Mouse (Mus musculus): Measurements from ENCODE around the gene Rgs14.
A peak's percentile ranks its signal among the peaks of the same experiment; 100 is the strongest.

The Rgs14 gene

GRCm38 (mm10) chr13:55346745-55347144 is 22.8 kb upstream of the Rgs14 start:
- no peak for DNase-seq (ENCODE audit: low spot score)

DNA sequence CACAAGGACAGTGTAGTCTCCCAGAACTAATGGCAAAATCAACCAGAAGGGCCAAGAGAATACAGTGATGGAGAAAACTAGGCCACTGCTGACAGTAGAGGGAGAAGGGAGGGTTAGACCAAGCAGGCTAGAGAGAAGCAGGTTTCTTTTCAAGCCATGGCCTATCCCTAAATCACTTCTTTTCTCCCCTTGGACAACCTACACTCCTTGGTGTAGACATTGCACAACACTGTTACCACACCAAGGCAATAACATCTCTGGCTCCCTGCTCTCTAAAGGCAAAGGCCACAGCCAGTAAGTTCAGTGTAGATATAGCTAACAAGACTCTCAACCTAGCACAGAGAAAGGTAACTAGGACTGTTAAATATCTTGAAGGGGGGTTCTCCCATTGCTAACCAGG is 8.4 kb upstream of the Rgs14 start:
- no peak for DNase-seq (ENCODE audit: low spot score)

GRCm38 (mm10) chr13:55361974-55362452 is 7.5 kb upstream of the Rgs14 start:
- DNase-seq (ENCODE audit: low spot score): no peak

GRCm38 (mm10) chr13:55362453-55363060 is 7.0 kb upstream of the Rgs14 start, which contains the start of gene Lman2:
TSS of gene Lman2 (minus strand) at chr13:55362783.
- DNase-seq (ENCODE audit: low spot score): peak; percentile 99

DNA sequence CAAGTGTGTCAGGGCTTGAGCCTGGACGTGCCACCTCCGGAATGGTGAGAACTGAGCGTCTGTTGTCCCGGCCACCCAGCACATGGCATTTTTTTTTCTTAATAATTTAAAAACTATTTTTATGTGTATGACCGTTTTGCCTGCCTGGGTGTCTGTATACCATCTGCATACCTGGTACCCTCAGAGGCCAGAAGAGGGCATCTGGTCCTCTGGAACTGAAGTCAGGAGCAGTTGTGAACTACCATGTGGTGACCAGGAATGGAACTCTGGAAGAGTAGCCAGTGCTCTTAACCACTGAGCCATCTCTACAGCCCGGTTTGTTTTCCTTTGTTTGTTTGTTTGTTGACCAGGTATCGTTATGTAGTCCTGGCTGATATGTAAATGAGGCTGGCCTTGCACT is 1.1 kb upstream of the Rgs14 start:
- no peak for DNase-seq (ENCODE audit: low spot score)

DNA sequence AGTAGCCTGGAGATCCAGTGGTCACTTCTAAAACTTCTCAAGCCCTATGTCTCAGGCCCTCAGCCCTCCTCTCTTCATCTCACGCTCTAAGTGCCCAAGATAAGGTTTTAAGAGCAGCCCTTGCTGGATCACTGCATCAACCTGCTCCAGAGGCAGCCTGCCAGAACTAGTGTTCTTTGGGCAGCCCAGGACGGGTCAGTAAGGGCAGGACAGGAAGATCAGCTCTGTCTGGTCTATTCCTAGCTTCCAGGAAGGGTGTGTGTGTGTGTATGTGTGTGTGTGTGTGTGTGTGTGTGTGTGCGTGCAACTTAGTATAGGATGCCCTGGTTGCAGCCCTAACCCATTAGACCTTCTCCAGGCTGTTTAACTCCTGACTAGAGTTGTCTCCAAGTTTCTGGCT is 702 bp downstream of the Rgs14 start:
- no peak for DNase-seq (ENCODE audit: low spot score)

DNA sequence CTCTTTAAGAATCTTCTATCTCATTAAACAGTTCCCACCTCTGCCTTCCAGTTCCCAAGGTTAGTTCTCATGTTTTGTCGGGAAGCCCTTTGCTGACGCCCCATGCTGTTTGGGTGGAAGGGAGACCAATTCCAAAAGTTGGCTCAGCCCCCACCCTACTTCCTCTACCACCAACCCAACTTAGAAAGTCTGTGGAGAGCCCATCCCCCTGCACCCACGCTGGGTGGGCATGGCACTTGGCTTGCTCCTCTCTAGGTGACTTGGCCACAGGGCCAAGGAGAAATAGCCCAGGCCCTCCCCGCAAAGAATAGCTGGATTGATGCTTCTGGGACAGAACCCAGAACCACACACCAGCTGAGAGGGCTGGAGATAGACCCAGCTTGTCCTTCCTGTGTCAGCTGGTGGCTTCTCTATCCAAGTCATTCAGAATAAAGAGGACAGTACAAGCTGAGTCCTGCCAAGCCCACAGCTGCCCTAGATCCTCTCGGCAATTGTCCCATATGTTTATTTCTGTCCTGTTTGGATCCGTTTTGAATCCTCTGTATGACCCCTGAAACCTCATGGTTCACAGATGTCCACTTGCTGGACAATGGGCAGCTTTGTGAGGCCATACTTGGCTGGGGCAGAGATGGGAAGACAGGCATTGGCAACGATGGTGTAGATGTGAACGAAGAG is 1.6 kb downstream of the Rgs14 start:
- DNase-seq (ENCODE audit: low spot score): no peak

DNA sequence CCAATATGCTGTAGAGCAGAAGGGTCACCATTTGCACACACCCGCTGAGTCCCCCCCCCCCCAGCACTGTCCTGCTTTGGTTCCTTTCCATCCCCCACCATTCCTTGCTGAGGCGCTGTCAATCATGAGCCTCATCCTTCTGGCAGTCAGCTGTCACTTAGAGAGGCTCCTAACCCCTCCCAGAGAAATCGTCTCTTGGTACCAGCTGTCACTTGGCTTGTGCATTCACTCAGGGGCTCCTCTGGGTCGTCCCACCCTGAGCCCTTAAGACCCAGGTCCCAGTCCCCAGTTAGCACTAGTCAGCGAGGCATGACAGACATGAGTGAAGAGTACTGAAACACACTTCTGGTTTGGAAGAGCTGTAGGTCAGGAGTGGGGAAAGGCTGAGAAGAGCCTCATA is 2.2 kb downstream of the Rgs14 start:
- no peak for DNase-seq (ENCODE audit: low spot score)

DNA sequence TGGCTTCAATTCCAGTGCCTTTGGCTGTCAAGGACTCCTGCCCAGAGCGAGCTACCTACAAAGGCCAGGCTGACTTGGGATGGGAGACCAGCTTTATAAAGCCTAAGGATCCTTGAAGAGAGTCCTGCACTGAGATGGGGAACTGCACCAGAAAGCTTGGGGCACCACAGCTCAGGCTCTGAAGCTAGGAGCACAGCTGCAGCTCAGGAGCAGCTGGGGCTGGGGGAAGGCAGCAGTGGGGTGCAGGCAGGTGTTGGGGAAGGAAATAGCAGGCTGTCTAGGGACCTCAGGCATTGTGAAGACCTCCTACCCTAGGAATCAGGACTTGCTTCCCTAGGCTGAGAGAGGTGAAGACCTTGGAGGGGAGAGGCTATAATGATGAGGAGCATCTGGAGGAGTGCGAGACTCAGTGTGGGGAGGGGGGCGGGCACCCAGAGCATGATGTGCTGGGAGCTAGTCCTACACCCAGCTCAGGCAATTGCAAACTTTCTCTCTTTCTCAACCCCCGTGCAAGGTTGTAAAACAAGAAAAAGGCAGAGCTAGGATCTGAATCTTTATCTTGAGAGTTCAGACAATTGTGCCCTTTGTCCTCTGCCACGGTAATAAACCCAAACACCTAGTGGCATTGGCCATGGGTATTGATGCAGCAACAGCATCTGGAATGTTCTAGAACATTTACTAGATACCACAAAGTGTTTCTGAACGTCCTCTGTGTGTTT is 4.8 kb downstream of the Rgs14 start:
- no peak for DNase-seq (ENCODE audit: low spot score)

DNA sequence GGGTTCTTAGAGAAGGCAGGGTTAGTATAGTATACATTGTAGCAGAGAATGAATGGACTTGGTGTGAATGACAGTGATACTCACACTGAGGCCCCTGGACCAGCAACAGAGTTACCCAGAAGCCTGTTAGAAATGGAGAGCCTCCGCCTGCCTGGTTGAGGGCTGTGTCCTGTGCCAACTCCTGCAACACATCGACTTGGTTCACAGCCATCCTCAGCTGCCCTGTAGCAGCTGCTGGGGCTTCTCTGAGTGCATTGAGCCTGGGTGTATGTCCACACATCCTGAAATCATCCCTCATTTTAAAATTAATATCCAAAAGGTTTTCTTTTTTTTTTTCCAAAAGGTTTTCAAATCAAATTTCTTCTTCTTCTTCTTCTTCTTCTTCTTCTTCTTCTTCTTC is 6.3 kb downstream of the Rgs14 start:
- DNase-seq (ENCODE audit: low spot score): no peak

DNA sequence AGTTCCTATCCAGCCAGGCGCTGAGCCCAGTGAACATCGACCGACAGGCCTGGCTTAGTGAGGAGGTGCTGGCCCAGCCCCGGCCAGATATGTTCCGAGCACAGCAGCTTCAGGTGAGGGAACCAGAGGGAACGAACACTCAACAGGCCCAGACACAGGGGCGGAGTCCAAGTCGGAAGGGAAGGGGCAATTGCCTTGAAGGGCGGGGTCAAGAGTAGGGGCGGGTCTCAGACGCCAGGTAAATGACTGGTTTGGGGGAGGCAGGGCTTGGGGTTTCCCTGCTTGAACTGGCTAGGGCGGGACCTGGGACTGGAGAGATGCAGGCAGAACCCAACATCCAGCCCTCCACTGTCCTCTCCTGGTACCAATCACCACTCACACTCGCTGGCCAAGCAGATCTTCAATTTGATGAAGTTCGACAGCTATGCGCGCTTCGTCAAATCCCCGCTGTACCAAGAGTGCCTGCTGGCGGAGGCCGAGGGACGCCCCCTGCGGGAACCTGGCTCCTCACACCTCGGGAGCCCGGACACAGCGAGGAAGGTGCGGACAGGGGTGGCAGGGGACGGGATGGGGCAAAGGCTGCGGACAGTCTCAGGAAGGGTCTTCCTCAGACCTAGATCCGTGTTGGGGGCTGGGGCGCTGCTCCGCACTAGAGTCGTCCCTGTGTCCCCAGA is 9.5 kb downstream of the Rgs14 start:
- DNase-seq (ENCODE audit: low spot score): no peak

DNA sequence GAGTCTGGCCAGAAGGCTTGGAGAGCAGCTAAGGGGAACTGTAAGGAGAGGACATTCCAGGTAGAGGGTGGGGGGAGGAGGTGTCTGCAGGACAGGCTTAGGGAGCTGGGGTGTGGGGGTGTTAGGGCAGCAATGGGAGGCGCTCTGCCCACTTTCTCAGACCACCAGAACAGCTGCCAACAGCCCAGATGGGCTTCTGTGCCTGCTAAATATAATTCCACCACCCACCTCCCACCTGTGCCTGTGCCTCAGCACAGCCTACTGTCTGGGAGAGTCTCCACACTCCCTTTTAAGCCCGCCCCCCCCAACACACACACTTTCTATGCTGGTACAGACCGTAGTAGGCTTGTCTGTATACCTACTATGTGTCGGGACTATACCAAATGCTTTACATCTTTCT is 12.3 kb downstream of the Rgs14 start:
- DNase-seq (ENCODE audit: low spot score): no peak

DNA sequence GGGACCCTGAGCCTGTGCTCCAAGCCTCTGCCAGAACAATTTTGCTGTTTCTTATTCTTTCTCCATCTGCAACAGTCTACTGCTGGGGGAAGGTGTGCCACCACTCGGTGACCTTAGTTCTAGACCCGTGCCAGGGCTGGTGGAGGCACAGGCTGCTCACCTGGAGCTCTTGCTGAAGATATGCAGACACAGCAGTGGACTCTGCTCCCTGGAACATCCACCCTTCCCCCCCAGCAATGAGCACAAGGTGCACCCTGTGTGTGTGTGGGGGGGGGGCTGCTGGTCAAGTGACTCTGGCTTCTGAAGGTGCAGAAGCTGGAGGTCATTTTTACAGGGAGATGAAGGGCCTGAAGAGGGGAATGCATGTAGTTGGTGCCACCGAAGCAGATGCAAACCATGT is 21.1 kb downstream of the Rgs14 start:
- DNase-seq (ENCODE audit: low spot score): no peak

DNA sequence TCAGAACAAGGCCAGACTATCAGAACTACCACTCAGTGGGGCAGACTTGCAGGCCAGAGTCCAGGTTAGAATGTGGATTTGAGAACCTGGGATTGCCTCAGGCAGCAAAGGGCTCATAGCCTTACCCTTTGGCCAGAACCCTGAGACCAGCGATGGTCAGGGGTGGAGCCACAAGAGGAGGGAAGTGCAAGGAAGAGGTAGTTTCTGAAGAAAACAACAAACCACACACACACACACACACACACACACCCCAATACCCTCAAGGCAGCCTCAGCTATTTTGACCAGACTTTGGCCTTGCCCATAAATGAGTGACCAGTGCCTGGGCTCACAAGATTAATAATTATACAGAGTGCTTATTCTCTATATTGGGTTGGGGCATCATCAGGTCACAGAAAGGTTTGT is 22.1 kb downstream of the Rgs14 start:
- DNase-seq (ENCODE audit: low spot score): no peak

- no peak for DNase-seq (ENCODE audit: low spot score)
Observed at GRCm38 (mm10) chr13:55392933-55393332, 23.4 kb downstream of the Rgs14 start.

DNA sequence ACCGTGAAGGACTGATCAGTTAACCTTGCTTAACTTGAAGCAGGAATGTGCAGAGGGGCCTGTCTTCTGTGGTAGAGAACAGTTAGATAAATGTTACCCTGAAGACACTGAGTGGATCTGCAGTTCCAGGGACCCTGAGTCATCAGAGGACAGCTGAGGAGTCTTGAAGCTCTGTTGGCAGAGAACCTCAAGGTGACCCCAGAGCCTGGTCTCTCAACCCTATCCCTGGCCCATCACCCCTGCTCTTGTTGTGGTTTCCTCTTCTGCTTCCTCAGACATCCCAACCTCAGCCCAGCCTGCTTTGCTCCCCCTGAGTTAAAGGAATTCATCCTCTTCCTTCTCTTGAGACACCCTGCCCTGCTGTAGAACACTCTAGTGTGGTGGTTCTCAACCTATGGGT is 28.6 kb downstream of the Rgs14 start, which contains the start of gene Slc34a1:
TSS of gene Slc34a1 (plus strand) at position 100 of the 400 bp plus-strand sequence.
- no peak for DNase-seq (ENCODE audit: low spot score)

DNA sequence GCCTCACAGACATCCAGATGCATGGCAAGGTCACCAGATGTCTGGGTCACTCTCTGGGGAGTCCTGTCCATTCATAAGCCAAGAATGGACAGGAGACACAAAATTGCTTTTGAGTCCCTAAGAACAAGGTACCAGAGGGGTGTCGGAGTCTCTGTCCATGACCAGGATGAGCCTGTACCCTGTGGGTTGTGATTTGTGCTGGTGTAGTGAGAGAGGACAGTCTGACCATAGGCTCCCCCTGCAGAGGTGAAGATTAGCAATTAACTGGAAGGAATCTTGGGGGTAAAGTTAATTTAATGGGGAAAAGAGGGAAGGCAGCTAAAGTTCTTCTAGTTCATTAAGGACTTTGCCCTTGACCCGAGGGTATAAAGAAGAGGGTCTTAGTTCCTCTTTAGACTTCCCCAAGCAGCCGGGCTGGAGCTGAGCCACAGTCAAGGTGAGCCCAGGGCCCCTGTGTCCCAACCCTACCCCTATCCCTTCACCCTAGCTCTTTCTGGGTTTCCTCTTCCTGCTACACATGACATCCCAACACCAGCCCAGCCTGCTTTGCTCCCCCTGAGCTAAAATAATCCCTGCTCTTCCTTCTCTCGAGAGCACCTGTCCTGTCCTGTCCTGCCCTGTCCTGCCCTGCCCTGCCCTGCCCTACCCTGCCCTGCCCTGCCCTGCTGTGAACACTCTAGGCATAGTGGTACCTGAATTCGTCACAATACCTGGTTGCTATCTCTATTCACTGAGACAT is 29.9 kb downstream of the Rgs14 start:
- no peak for DNase-seq (ENCODE audit: low spot score)

- no peak for DNase-seq (ENCODE audit: low spot score)
Observed at GRCm38 (mm10) chr13:55400039-55400346, 30.5 kb downstream of the Rgs14 start.

DNA sequence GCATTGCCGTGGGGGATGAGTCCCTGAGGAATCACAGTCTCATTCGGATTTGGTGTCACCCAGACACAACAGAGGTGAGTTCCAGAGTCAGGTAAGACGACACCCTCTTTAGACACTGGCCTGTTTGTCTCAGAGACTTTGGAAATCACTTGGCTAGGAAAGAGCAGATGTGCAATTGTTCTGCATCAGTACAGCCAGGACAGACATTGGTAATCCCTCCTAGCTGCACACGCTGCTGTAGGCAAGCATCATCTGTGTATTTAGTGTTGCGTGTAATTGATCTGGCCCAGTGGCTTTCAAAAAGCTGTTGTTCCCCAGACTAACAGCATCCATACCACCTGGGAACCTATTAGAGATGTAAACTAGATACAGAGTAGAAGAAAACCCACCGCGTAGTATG is 33.7 kb downstream of the Rgs14 start:
- DNase-seq (ENCODE audit: low spot score): no peak

DNA sequence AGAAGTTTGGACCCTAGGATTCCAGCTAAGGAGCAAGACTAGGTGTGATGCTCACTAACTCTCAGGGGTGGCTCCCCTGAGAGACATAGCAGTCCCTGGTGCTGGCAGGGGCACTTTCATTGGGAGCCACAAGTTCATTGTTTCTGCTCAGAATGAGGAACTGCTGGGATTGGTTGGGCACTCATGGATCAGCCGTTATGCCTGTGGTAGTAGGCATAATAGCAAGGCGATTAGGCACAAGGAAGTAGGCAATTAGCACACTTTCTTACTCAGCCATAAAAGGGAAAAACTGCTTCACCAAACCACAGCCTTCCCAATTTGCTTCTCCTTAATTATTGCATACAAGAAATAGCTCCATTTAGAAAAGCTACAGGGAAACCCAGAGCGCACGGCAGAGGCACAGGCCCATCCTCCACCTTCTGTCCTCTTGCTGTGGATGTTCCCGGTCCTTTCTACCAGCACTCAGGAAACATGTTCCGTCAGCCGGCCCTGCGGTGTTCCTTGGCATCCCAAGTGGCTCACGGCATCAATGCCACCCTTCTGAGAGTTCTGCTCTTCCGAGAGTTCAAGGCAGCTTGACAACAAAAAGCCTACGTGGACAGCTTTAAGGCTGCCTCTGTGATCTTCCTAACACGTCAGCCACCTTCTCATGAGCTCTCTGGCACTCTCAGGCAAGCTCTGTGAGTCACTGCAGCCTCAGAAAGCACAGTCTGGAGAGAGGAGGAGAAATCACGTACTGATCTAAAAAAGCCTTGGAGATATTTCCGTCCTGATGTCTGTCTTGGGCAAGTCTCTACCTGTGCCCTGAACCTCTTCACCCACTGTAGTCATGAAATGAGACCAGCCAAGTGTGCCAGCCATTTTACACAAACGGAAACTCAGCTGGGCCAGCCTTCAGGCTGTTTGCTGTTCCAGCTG is 34.7 kb downstream of the Rgs14 start:
- no peak for DNase-seq (ENCODE audit: low spot score)

Data from MN1 (cell line).